Mouse (Mus musculus): Measurements from ENCODE around the gene Gm9758.
"Not testable (repeated sequence)": the region's sequence is repeated elsewhere in the genome, so short reads cannot be mapped to it uniquely, and the experiment has no call there.

- TF ChIP-seq CTCF, EP300 (IDR thresholded peaks at IDR 0.05): not testable (repeated sequence)
Measured at GRCm38 (mm10) chr5:14945524-14945923, 30.8 kb upstream of the Gm9758 start.
